Mouse (Mus musculus): ENCODE results near the gene Arl2bp. TPM values are rescaled to one million over a fixed set of nuclear protein-coding genes. Genes with fewer than 3 reads are reported as not detected.

Gene Arl2bp
- polyA plus RNA-seq, 1 experiment from 2014 or later, result 79.0 TPM

DNA sequence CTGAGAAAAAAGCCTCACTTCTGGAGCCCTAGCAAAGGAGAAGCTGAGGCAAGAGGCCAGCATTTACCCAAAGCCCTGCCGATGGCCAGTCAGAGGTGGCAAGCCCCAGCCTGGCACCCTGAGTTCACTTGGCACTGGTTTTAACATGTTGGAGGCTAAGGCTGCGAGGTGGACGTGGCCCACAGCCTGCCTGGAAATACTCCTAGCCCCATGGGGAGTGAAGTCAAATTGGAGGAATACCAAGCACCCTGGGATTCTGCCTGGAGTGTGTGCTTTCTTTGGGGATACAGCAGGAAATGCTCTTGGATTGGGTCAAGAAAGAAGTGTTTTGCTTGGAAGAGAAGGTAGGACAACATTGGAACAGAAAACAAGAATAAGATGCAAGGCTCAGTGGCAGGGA lies 49.5 kb downstream of the Arl2bp start:
- Histone ChIP-seq H3K27ac (ENCODE audit: low read depth, low read length) (no peak overlapping the region), H3K4me1 (replicated peaks; ENCODE audit: control insufficient read depth, insufficient read depth, low read length) (no peaks in the 10 kb centered on the region), H3K4me3 (ENCODE audit: low read depth, low read length) (no peak overlapping the region), H3K4me2 (replicated peaks; ENCODE audit: low read depth) (no peak overlapping the region), H3K27me3 (replicated peaks; ENCODE audit: control insufficient read depth, insufficient read depth, low read length) (no peaks in the 10 kb centered on the region), H3K9ac (ENCODE audit: low read depth, low read length) (no peak overlapping the region), H3K36me3 (ENCODE audit: control insufficient read depth, insufficient read depth) (no peaks in the 10 kb centered on the region), H3K9me3 (ENCODE audit: control insufficient read depth) (no peaks in the 10 kb centered on the region)
- no peak for ATAC-seq
- TF ChIP-seq CTCF (IDR thresholded peaks at IDR 0.05; ENCODE audit: low read depth), result no peak
- WGBS, result 85% methylated on average over 3 of the region's 3 CpGs

GRCm38 (mm10) chr8:94716841-94717240 lies 50.4 kb downstream of the Arl2bp start:
- WGBS, result 61% methylated on average over 1 of the region's 1 CpGs
- Histone ChIP-seq H3K4me1 (replicated peaks; ENCODE audit: control insufficient read depth, insufficient read depth, low read length) (no peaks in the 10 kb centered on the region), H3K36me3 (ENCODE audit: control insufficient read depth, insufficient read depth) (no peaks in the 10 kb centered on the region), H3K4me3 (ENCODE audit: low read depth, low read length) (no peak overlapping the region), H3K9me3 (ENCODE audit: control insufficient read depth) (no peaks in the 10 kb centered on the region), H3K27ac (ENCODE audit: low read depth, low read length) (no peak overlapping the region), H3K9ac (ENCODE audit: low read depth, low read length) (no peak overlapping the region), H3K4me2 (replicated peaks; ENCODE audit: low read depth) (no peak overlapping the region), H3K27me3 (replicated peaks; ENCODE audit: control insufficient read depth, insufficient read depth, low read length) (no peaks in the 10 kb centered on the region)
- ATAC-seq, result no peak
- no peak for TF ChIP-seq CTCF (IDR thresholded peaks at IDR 0.05; ENCODE audit: low read depth)

Other genes starting within 250 kb of the Arl2bp start
- gene Nlrc5, start 232.2 kb upstream of the Arl2bp start, polyA plus RNA-seq (2015; fragmentation: Nextera tagmentation; extraction: Ambion mirVana), result 0.50 and 0.75 TPM in 2 replicates
- gene Cpne2, start 133.6 kb upstream of the Arl2bp start, polyA plus RNA-seq (2015; fragmentation: Nextera tagmentation; extraction: Ambion mirVana), result 4.4 and 4.6 TPM in 2 replicates
- 17.5 and 19.1 TPM in 2 replicates for gene Rspry1, start 64.7 kb upstream of the Arl2bp start, polyA plus RNA-seq (2015; fragmentation: Nextera tagmentation; extraction: Ambion mirVana)
- 44.5 and 57.0 TPM in 2 replicates for gene Fam192a, start 64.6 kb upstream of the Arl2bp start, polyA plus RNA-seq (2015; fragmentation: Nextera tagmentation; extraction: Ambion mirVana)
- 25.3 and 26.3 TPM in 2 replicates for gene Pllp, start 29.7 kb downstream of the Arl2bp start, polyA plus RNA-seq (2015; fragmentation: Nextera tagmentation; extraction: Ambion mirVana)
- 0.05 TPM in 1 of 2 replicates, not detected in the other for gene Ccl22, start 79.0 kb downstream of the Arl2bp start, polyA plus RNA-seq (2015; fragmentation: Nextera tagmentation; extraction: Ambion mirVana)
- 91.8 and 95.5 TPM in 2 replicates for gene Cx3cl1, start 105.4 kb downstream of the Arl2bp start, polyA plus RNA-seq (2015; fragmentation: Nextera tagmentation; extraction: Ambion mirVana)
- gene Ccl17, start 143.9 kb downstream of the Arl2bp start, polyA plus RNA-seq (2015; fragmentation: Nextera tagmentation; extraction: Ambion mirVana), result 1.2 and 1.3 TPM in 2 replicates
- gene Coq9, start 171.7 kb downstream of the Arl2bp start, polyA plus RNA-seq (2015; fragmentation: Nextera tagmentation; extraction: Ambion mirVana), result 79.4 and 80.7 TPM in 2 replicates
- 88.1 and 95.1 TPM in 2 replicates for gene Ciapin1, start 171.8 kb downstream of the Arl2bp start, polyA plus RNA-seq (2015; fragmentation: Nextera tagmentation; extraction: Ambion mirVana)
- gene Polr2c, start 190.8 kb downstream of the Arl2bp start, polyA plus RNA-seq (2015; fragmentation: Nextera tagmentation; extraction: Ambion mirVana), result 70.4 and 75.1 TPM in 2 replicates
- 51.0 and 52.1 TPM in 2 replicates for gene Dok4, start 209.7 kb downstream of the Arl2bp start, polyA plus RNA-seq (2015; fragmentation: Nextera tagmentation; extraction: Ambion mirVana)

All from intestine, postnatal 0 days (tissue).